Mouse (Mus musculus): ENCODE results near the gene Vdac1. TPM values are rescaled to one million over a fixed set of nuclear protein-coding genes. Genes with fewer than 3 reads are reported as not detected.
A peak's percentile ranks its signal among the peaks of the same experiment; 100 is the strongest.
"Not testable (repeated sequence)": the region's sequence is repeated elsewhere in the genome, so short reads cannot be mapped to it uniquely, and the experiment has no call there.

The Vdac1 gene
- polyA plus RNA-seq, 1 experiment from 2014 or later: 423 TPM

DNA sequence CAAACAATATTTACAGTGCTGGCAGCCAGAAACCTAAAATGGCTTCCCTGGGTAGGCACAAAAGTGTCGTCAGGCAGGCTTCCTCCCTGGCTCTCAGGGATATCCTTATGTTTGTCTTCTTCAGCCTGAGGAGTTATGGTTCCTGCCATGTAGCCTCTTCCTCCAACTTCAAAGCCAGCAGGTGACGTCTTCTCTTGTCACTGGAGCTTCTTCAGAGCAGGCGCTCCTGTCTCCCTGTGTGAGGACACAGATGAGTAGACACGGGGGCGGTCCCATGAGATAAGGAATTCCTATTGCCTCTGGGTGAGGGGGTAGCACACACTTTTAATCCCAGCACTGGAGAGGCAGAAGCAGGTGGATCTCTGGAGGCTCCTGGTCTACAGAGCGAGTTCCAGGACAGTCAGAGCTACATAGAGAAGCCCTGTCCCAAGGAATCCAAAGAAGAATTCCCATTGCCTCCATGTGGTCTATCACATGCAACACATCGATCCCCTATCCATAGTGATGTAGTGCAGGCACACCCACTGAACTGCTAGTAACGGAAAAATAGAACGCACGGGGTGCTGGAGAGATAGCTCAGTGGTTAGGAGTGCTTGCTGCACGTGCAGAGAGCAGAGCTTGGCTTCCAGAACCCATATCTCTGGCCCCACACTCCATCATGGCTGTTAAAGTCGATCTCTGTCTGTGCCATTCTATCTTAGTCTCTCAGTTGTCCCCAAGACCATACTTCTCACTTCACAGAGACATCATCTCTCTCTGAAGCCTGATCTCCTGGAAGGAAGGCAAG, 15.5 kb upstream of the Vdac1 start:
- Histone ChIP-seq H3K4me3 (no peak overlapping the region), H3K9ac (no peak overlapping the region), H3K9me3 (replicated peaks) (no peaks in the 10 kb centered on the region), H3K4me2 (no peak overlapping the region), H3K27me3 (replicated peaks) (no peaks in the 10 kb centered on the region), H3K36me3 (no peaks in the 10 kb centered on the region), H3K4me1 (replicated peaks) (peaks cover 25% of the 10 kb centered on the region), H3K27ac (ENCODE audit: poor library complexity, severe bottlenecking) (no peak overlapping the region)
- WGBS: 70% methylated on average over 12 of the region's 12 CpGs
- no peak for ATAC-seq (ENCODE audit: insufficient number of reproducible peaks, low FRiP score)

DNA sequence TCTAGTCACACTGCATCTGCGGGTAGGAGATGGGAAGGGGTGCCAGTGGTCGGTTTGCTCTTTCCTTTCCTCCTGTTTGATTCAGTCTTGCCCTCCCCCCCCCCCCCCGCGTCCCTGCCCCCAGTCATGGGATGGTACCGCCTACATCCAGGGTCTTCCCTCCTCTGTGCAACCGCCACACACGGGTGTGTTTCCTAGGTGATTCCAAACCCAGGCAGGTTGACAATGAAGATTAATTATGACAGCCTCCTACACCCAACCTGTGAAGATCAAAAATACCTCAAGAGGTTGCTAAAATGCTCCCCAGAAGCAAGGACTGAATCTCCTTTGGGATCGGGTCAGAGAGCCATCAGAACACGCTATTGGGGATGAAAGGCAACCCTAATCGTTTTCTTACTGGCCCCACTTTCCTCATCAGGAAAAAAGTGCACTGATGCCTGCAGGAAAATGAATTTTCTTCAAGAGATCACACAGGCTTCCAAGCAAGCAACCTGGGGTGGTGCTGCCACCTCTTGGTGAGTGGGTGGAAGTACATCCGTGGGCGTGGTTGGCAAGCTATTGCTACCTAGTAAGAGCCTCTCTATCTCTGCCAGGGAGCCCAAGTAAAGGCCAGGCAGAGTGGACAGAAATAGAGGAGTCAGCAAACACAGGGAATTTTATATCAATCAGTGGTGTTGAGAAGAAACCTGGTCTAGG, 14.6 kb upstream of the Vdac1 start:
- H3K36me3 ChIP-seq: no peaks in the 10 kb centered on the region
- H3K9me3 ChIP-seq (replicated peaks): no peaks in the 10 kb centered on the region
- no peak overlapping the region for H3K9ac ChIP-seq
- ATAC-seq (ENCODE audit: insufficient number of reproducible peaks, low FRiP score): no peak; the same call in 1 of the 2 replicates
- H3K27me3 ChIP-seq (replicated peaks): no peaks in the 10 kb centered on the region
- peaks cover 23% of the 10 kb centered on the region for H3K4me1 ChIP-seq (replicated peaks)
- 8% methylated on average over 9 of the region's 12 CpGs for WGBS
- H3K27ac ChIP-seq (ENCODE audit: poor library complexity, severe bottlenecking): 0 out of 2 replicates have a peak overlapping the region, but pooled peaks have one; percentile 3
- H3K4me2 ChIP-seq: peak overlapping the region; percentile 67
- H3K4me3 ChIP-seq: peak overlapping the region; percentile 37

DNA sequence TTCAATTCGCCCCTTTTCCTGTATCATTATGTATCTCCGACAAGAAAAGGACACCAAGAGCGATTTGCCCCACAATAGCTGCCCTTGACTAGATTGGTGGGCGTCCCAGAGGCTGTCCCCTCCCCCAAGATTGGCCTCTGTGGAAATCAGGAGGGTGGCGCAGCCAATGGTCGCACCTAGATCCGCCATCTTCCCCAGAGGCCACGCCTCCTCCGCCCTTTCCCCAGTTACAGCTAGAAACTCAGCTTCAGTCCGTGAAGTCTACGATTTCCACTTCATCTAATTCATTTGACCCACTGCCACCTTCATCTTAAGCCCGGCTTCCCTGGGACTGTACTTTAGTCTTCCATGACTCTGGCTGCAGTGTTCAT, 14.0 kb upstream of the Vdac1 start:
- 0 out of 2 replicates have a peak overlapping the region, but pooled peaks have one; percentile 3 for H3K27ac ChIP-seq (ENCODE audit: poor library complexity, severe bottlenecking)
- peak; percentile 54; the same call in 1 of the 2 replicates for ATAC-seq (ENCODE audit: insufficient number of reproducible peaks, low FRiP score)
- H3K9ac ChIP-seq: no peak overlapping the region
- H3K9me3 ChIP-seq (replicated peaks): no peaks in the 10 kb centered on the region
- WGBS: 4% methylated on average over 12 of the region's 12 CpGs
- no peaks in the 10 kb centered on the region for H3K36me3 ChIP-seq
- H3K4me2 ChIP-seq: peak overlapping the region; percentile 67
- no peaks in the 10 kb centered on the region for H3K27me3 ChIP-seq (replicated peaks)
- H3K4me3 ChIP-seq: peak overlapping the region; percentile 37
- peaks cover 22% of the 10 kb centered on the region for H3K4me1 ChIP-seq (replicated peaks)

DNA sequence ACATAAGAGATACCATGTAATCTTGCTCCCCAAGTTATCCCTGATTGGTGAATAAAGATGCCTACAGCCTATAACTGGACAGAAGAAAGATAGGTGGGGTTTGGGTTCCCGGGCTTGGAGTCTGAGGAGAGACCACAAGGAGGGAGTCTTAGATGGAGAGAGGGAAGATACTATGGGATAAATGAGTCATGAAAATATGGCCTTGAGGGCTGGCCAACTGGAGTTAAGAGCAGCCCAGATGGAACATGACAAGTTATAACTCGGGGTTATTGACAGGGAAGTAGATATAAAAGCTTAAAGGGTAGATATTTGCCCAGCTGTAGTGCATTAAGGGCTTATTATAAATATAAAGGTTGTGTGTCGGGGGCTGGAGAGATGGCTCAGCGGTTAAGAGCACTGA, 12.5 kb upstream of the Vdac1 start:
- no peak for ATAC-seq (ENCODE audit: insufficient number of reproducible peaks, low FRiP score)
- no peak overlapping the region for H3K27ac ChIP-seq (ENCODE audit: poor library complexity, severe bottlenecking)
- H3K36me3 ChIP-seq: no peaks in the 10 kb centered on the region
- no peaks in the 10 kb centered on the region for H3K27me3 ChIP-seq (replicated peaks)
- 71% methylated on average over 4 of the region's 4 CpGs for WGBS
- H3K4me2 ChIP-seq: no peak overlapping the region
- H3K4me1 ChIP-seq (replicated peaks): peaks cover 22% of the 10 kb centered on the region
- H3K9ac ChIP-seq: no peak overlapping the region
- no peak overlapping the region for H3K4me3 ChIP-seq
- no peaks in the 10 kb centered on the region for H3K9me3 ChIP-seq (replicated peaks)

DNA sequence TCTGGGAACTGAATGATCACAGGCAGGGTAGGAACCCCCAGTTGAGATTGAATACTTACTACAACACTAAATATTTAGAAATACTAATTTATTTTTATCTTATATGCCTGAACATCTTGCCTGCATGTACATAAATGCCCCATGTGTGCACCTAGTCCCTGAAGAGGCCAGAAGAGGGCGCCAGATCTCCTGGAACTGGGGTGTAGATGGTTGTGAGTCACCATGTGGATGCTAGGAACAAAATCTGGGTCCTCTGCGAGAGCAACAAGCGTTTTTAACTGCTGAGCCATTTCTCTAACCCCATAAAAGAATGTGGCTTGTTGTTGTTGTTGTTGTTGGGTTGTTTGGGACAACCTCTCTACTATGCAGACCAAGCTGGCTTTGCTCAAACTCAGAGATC, 11.9 kb upstream of the Vdac1 start:
- Histone ChIP-seq H3K9ac (no peak overlapping the region), H3K36me3 (no peaks in the 10 kb centered on the region), H3K4me3 (no peak overlapping the region), H3K4me2 (no peak overlapping the region), H3K27ac (ENCODE audit: poor library complexity, severe bottlenecking) (no peak overlapping the region), H3K9me3 (replicated peaks) (no peaks in the 10 kb centered on the region), H3K27me3 (replicated peaks) (no peaks in the 10 kb centered on the region), H3K4me1 (replicated peaks) (peaks cover 22% of the 10 kb centered on the region)
- 64% methylated on average over 3 of the region's 3 CpGs for WGBS
- no peak for ATAC-seq (ENCODE audit: insufficient number of reproducible peaks, low FRiP score)

DNA sequence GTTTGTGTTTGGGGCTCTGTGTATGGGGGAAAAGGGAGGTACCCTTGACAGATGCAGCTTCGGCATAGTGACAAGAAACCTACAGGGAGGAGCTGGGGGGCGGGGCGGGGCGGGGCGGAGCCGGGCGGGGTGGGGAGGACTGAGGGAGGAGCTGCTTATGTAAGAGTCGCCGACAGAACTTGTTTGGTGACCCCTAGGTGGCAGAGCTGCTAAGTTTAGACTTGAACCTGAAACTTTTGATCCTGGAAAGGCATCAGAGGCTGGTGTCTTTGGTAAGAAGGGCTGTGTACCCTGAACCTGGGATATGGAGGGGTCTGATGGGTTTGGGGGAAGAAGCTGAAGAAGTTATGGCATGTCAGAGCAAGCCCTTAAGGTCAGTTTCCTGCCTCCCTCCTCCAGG, 9.7 kb upstream of the Vdac1 start:
- Histone ChIP-seq H3K27me3 (replicated peaks) (no peaks in the 10 kb centered on the region), H3K4me2 (0 out of 2 replicates have a peak overlapping the region, but pooled peaks have one; percentile 8), H3K9me3 (replicated peaks) (no peaks in the 10 kb centered on the region), H3K4me1 (replicated peaks) (peaks cover 18% of the 10 kb centered on the region), H3K9ac (no peak overlapping the region), H3K4me3 (no peak overlapping the region), H3K36me3 (no peaks in the 10 kb centered on the region), H3K27ac (ENCODE audit: poor library complexity, severe bottlenecking) (no peak overlapping the region)
- ATAC-seq (ENCODE audit: insufficient number of reproducible peaks, low FRiP score): peak; percentile 59
- 0% methylated on average over 7 of the region's 9 CpGs for WGBS

DNA sequence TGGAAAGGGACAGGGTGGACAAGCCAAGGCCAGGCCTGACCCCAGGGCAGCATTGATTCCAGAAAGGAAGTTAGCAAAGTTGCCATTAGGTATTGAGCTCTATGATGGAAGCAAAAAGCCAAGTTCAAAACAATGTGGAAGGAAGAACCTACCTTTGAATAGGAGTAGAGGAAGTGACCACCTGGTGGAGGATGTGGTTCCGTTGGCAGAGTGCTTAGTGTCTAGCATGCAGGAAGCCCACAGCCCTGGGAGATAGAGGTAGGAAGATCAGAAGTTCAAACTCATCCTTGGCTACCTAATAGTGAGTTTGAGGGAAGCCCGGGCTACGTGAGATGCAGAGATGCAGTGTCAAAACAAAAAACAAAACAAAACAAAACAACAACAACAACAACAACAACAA, 8.4 kb upstream of the Vdac1 start:
- no peak for ATAC-seq (ENCODE audit: insufficient number of reproducible peaks, low FRiP score)
- Histone ChIP-seq H3K9ac (no peak overlapping the region), H3K9me3 (replicated peaks) (no peaks in the 10 kb centered on the region), H3K36me3 (no peaks in the 10 kb centered on the region), H3K4me1 (replicated peaks) (peaks cover 9% of the 10 kb centered on the region), H3K4me2 (no peak overlapping the region), H3K27ac (ENCODE audit: poor library complexity, severe bottlenecking) (no peak overlapping the region), H3K4me3 (no peak overlapping the region), H3K27me3 (replicated peaks) (no peaks in the 10 kb centered on the region)
- 88% methylated on average over 3 of the region's 3 CpGs for WGBS

DNA sequence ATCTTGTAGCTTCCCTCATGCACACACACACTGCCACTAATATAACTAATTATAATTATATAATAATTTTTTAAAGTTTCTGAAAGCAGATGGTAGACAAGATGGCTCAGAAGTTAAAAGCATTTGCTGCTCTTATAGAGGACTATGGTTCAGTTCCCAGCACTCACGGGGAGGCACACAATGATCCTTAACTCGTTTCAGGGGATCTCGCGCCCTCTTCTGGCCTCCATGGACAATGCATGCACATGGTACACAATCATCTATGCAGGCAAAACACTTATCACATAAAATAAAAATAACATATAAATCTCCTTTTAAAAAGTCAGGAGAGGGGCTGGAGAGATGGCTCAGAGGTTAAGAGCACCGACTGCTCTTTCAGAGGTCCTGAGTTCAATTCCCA, 6.0 kb upstream of the Vdac1 start:
- H3K27ac ChIP-seq (ENCODE audit: poor library complexity, severe bottlenecking): no peak overlapping the region
- no peaks in the 10 kb centered on the region for H3K9me3 ChIP-seq (replicated peaks)
- no peak overlapping the region for H3K9ac ChIP-seq
- no peaks in the 10 kb centered on the region for H3K27me3 ChIP-seq (replicated peaks)
- 82% methylated on average over 5 of the region's 5 CpGs for WGBS
- peaks cover 15% of the 10 kb centered on the region for H3K4me1 ChIP-seq (replicated peaks)
- H3K4me2 ChIP-seq: no peak overlapping the region
- ATAC-seq (ENCODE audit: insufficient number of reproducible peaks, low FRiP score): no peak
- no peaks in the 10 kb centered on the region for H3K36me3 ChIP-seq
- H3K4me3 ChIP-seq: no peak overlapping the region

DNA sequence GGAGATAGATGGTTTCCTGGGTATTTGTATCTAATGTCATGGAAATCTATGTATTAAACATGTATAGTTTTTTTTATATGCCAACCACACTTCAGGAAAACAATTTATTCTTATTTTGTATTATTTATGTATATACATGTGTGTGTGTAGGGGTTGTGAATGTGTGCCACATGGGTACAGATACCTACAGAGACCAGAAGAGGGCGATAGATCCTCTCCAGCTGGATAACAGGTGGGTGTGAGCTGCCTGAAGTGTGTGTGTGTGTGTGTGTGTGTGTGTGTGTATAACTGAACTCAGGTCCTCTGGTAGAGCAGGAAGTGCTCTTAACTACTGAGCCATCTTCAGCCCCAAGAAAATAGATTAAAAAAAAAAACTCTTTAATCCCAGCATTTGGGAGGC, 5.1 kb upstream of the Vdac1 start:
- no peak overlapping the region for H3K27ac ChIP-seq (ENCODE audit: poor library complexity, severe bottlenecking)
- H3K9ac ChIP-seq: no peak overlapping the region
- H3K4me1 ChIP-seq (replicated peaks): peaks cover 20% of the 10 kb centered on the region
- H3K4me3 ChIP-seq: no peak overlapping the region
- H3K9me3 ChIP-seq (replicated peaks): no peaks in the 10 kb centered on the region
- ATAC-seq (ENCODE audit: insufficient number of reproducible peaks, low FRiP score): no peak
- 84% methylated on average over 1 of the region's 1 CpGs for WGBS
- H3K27me3 ChIP-seq (replicated peaks): no peaks in the 10 kb centered on the region
- no peaks in the 10 kb centered on the region for H3K36me3 ChIP-seq
- no peak overlapping the region for H3K4me2 ChIP-seq

DNA sequence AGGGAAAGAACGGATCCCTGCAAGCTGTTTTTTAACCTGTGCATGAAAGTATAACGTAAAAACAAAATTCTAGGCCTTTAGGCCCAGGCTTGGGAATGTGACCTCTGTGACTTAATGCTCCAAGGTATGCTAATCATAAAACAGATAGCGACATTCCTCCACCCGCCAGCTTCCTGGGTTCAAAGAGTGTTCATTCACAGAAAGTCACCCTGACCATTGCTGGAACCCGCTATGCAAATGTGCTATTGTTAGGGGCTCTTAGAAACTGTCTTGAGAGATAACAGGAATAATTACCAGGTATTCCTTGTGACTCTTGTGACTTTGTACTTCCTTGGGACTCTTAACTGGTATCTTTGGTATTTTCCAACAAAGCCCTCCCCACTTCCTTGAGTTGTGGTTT, 3.6 kb upstream of the Vdac1 start:
- H3K27ac ChIP-seq (ENCODE audit: poor library complexity, severe bottlenecking); H3K9ac ChIP-seq; H3K27me3 ChIP-seq (replicated peaks); H3K36me3 ChIP-seq; H3K4me2 ChIP-seq; H3K9me3 ChIP-seq (replicated peaks); H3K4me3 ChIP-seq; ATAC-seq (ENCODE audit: insufficient number of reproducible peaks, low FRiP score): not testable (repeated sequence)
- WGBS: 88% methylated on average over 5 of the region's 5 CpGs
- H3K4me1 ChIP-seq (replicated peaks): peaks cover 13% of the 10 kb centered on the region

DNA sequence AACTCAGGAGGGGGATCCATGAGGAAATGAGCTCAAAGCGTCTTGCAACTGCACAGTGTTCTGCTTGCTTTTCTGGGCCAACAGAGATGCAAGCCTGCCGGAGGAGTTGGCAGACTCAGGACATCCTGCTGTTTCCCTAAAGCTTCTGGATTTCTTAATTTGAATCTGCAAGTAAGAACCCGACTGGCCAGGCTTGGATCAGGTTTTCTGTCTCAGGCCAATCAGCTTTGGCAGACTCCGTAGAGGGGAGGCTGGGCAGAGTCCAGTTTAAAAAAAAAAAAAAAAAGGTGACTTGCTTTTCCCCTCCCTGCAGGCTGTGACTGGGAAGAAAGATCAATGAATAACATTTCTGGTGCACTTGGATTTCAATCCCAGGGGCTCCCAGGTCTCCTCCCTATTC, 2.1 kb upstream of the Vdac1 start:
- WGBS: 49% methylated on average over 4 of the region's 4 CpGs
- H3K4me2 ChIP-seq: peak overlapping the region; percentile 11; the same call in 1 of the 2 replicates

More for the DNA sequence above, 2.1 kb upstream of the Vdac1 start:
- Histone ChIP-seq H3K36me3 (no peaks in the 10 kb centered on the region), H3K27me3 (replicated peaks) (no peaks in the 10 kb centered on the region), H3K4me3 (no peak overlapping the region), H3K9ac (no peak overlapping the region), H3K4me1 (replicated peaks) (peaks cover 25% of the 10 kb centered on the region), H3K9me3 (replicated peaks) (no peaks in the 10 kb centered on the region), H3K27ac (ENCODE audit: poor library complexity, severe bottlenecking) (no peak overlapping the region)
- no peak for ATAC-seq (ENCODE audit: insufficient number of reproducible peaks, low FRiP score)
